Mouse (Mus musculus) heart, adult 2 months (tissue): ENCODE measurements around the gene Mroh9.

Experiments
- CTCF ChIP-seq: fragments of 200-600 bp; IDR thresholded peaks from 2 replicates; pipeline ENCODE4 v1.8.1; 2022; ENCODE audit warnings: antibody characterized with exemption, mild to moderate bottlenecking, moderate library complexity
- EP300 ChIP-seq: fragments of 200-500 bp; IDR thresholded peaks from 2 replicates; pipeline ENCODE4 v1.6.1; 2011; ENCODE audit warnings: low read depth, low read length, control low read depth; ENCODE audit not compliant: insufficient read depth
- POLR2A ChIP-seq: fragments of 200-500 bp; IDR thresholded peaks from 2 replicates; pipeline ENCODE4 v1.6.1; 2011; ENCODE audit warnings: mild to moderate bottlenecking, low read depth, low read length, control low read depth; ENCODE audit not compliant: insufficient read depth

DNA sequence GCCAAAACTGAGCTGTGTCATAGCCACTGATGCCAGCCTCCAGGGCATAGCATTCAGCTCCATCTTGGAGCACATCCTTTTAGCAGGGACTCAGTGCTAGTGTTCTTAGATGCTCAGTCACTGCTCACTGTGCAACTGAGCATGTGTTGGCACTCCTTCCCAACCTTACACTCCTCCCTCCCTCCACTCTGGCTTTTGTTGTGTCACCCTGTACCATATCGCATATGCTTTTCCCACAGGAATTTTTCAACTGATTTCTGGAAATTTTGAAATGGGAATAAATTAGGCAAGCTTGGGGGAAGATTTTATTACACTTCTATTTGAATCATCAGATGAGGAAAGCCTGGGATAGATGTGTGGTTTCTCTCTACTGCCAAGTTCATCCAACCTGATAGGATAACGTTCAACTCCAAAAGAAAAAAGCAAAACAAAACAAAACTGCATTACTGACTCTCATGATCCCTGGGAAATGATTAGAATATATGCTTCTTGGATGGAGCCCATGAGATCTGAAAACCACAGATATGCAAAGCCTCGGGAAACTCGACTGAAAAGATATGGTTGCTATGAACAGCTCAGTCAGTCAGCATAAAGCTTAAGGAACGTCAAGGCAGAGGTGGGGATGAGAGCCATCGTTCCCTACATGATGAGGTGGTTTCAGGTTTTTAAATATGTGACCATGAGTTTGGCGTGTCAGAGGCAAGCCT is 40.9 kb upstream of the Mroh9 start:
- no peak for TF ChIP-seq CTCF
- TF ChIP-seq EP300, result no peak
- TF ChIP-seq POLR2A, result no peak
